Mouse (Mus musculus) hindbrain, postnatal 0 days (tissue): ENCODE measurements around the gene Manbal. TPM values are rescaled to one million over a fixed set of nuclear protein-coding genes. Genes with fewer than 3 reads are reported as not detected.

Experiments used
- ATAC-seq: fragments of 200-750 bp; cut with Nextera tagmentation; 2 replicates; pipeline ENCODE4 v1.8.0; 2017; ENCODE audit warnings: mild to moderate bottlenecking, moderate TSS enrichment, moderate library complexity
- DNase-seq: peaks from one replicate; pipeline ENCODE4 v3.0.0-alpha.2; 2015; ENCODE audit warnings: low spot score
- H3K27ac ChIP-seq: fragments of 300-500 bp; sonication (generic); 2 replicates; pipeline ENCODE4 v1.5.1; 2014; ENCODE audit warnings: mild to moderate bottlenecking
- H3K27me3 ChIP-seq: fragments of 300-500 bp; sonication (generic); 2 replicates; pipeline ENCODE4 v1.6.1; 2014; ENCODE audit warnings: low read length, mixed read lengths; ENCODE audit not compliant: insufficient read depth
- H3K36me3 ChIP-seq: fragments of 300-500 bp; sonication (generic); 2 replicates; pipeline ENCODE4 v1.6.1; 2014; ENCODE audit warnings: low read length, mixed read lengths; ENCODE audit not compliant: insufficient read depth
- H3K4me1 ChIP-seq: fragments of 300-500 bp; sonication (generic); 2 replicates; pipeline ENCODE4 v1.6.1; 2014; ENCODE audit warnings: antibody characterized with exemption, low read length, mixed read lengths; ENCODE audit not compliant: insufficient read depth
- H3K4me2 ChIP-seq: fragments of 300-500 bp; sonication (generic); 2 replicates; pipeline ENCODE4 v1.6.1; 2014; ENCODE audit warnings: low read depth, mild to moderate bottlenecking, low read length, moderate library complexity, mixed read lengths
- H3K4me3 ChIP-seq: fragments of 300-500 bp; sonication (generic); 2 replicates; pipeline ENCODE4 v1.5.1; 2014; ENCODE audit warnings: low read length
- H3K9ac ChIP-seq: fragments of 300-500 bp; sonication (generic); replicated peaks from 2 replicates; pipeline ENCODE4 v1.6.1; 2014; ENCODE audit warnings: mild to moderate bottlenecking, low read length, moderate library complexity, mixed read lengths
- H3K9me3 ChIP-seq: fragments of 300-500 bp; sonication (generic); 2 replicates; pipeline ENCODE4 v1.6.1; 2016; ENCODE audit warnings: low read length, mixed read lengths
- CTCF ChIP-seq: IDR thresholded peaks from 2 replicates; pipeline ENCODE4 v1.5.1; 2016; ENCODE audit warnings: antibody characterized with exemption, control low read depth, low read depth
- WGBS: fragments of 180-500 bp; shearing (Covaris S2); extraction: QIAGEN DNeasy Blood & Tissue Kit; methylation state at CpG from one replicate; pipeline ENCODE4 v1.1.7; 2014; 5-methylcytosine and 5-hydroxymethylcytosine counted together
- polyA plus RNA-seq: library from polyadenylated mRNA; unstranded; fragments of >200 nt; fragmentation: Nextera tagmentation; extraction: Ambion mirVana; gene quantifications from 2 replicates; pipeline ENCODE4 v1.2.1, GENCODE M21; 2015
- total RNA-seq: library from RNA; depleted of rRNA; stranded (reverse); fragments of >200 nt; gene quantifications from 2 replicates; pipeline ENCODE4 v1.2.3, GENCODE M21; 2014

Gene Manbal
- total and polyA plus RNA-seq, 2 experiments from 2014 or later = 74.4 to 135 TPM

GRCm38 (mm10) chr2:157423706-157424125, 56.3 kb downstream of the Manbal start:
- peak overlapping the region; percentile 89 for H3K4me3 ChIP-seq
- no peaks in the 10 kb centered on the region for H3K27me3 ChIP-seq
- H3K36me3 ChIP-seq = no peaks in the 10 kb centered on the region; the same call in 1 of the 2 replicates
- H3K9me3 ChIP-seq = no peaks in the 10 kb centered on the region
- peak overlapping the region; percentile 99 for H3K9ac ChIP-seq
- ATAC-seq = peak; percentile 16
- peaks cover 37% of the 10 kb centered on the region for H3K4me1 ChIP-seq
- TF ChIP-seq CTCF = no peak
- H3K27ac ChIP-seq = peak overlapping the region; percentile 95
- WGBS = 8% methylated on average over 12 of the region's 21 CpGs
- peak overlapping the region; percentile 95 for H3K4me2 ChIP-seq
- DNase-seq = peak; percentile 27

GRCm38 (mm10) chr2:157424126-157424903, 56.9 kb downstream of the Manbal start:
- Histone ChIP-seq H3K4me2 (peak overlapping the region; percentile 95), H3K9me3 (no peaks in the 10 kb centered on the region), H3K9ac (peak overlapping the region; percentile 99), H3K27ac (peak overlapping the region; percentile 95), H3K27me3 (no peaks in the 10 kb centered on the region), H3K4me3 (peak overlapping the region; percentile 89), H3K4me1 (peaks cover 36% of the 10 kb centered on the region), H3K36me3 (no peaks in the 10 kb centered on the region; the same call in 1 of the 2 replicates)
- TF ChIP-seq CTCF = no peak
- ATAC-seq = peak; percentile 39
- peak; percentile 49 for DNase-seq
- under 1% methylated on average over 63 of the region's 98 CpGs for WGBS

- Histone ChIP-seq H3K9ac (peak overlapping the region; percentile 99), H3K9me3 (no peaks in the 10 kb centered on the region), H3K4me3 (peak overlapping the region; percentile 89), H3K4me2 (peak overlapping the region; percentile 95), H3K4me1 (peaks cover 38% of the 10 kb centered on the region), H3K36me3 (no peaks in the 10 kb centered on the region; the same call in 1 of the 2 replicates), H3K27ac (peak overlapping the region; percentile 95), H3K27me3 (no peaks in the 10 kb centered on the region)
- DNase-seq = no peak
- 0 out of 2 replicates have a peak, but pooled peaks have one; percentile 1 for ATAC-seq
- 63% methylated on average over 16 of the region's 16 CpGs for WGBS
- TF ChIP-seq CTCF = no peak
These were observed 57.7 kb downstream of the Manbal start for GRCm38 (mm10) chr2:157424904-157425642.

GRCm38 (mm10) chr2:157425643-157425988, 58.2 kb downstream of the Manbal start:
- no peak for DNase-seq
- 76% methylated on average over 6 of the region's 6 CpGs for WGBS
- Histone ChIP-seq H3K4me2 (peak overlapping the region; percentile 95), H3K4me3 (no peak overlapping the region), H3K9me3 (no peaks in the 10 kb centered on the region), H3K36me3 (no peaks in the 10 kb centered on the region; the same call in 1 of the 2 replicates), H3K9ac (no peak overlapping the region), H3K27ac (peak overlapping the region; percentile 51; the same call in 1 of the 2 replicates), H3K27me3 (no peaks in the 10 kb centered on the region), H3K4me1 (peaks cover 38% of the 10 kb centered on the region)
- TF ChIP-seq CTCF = no peak
- ATAC-seq = no peak

GRCm38 (mm10) chr2:157426171-157426570, 58.8 kb downstream of the Manbal start:
- peak; percentile 27 for DNase-seq
- Histone ChIP-seq H3K27me3 (no peaks in the 10 kb centered on the region), H3K9me3 (no peaks in the 10 kb centered on the region), H3K27ac (peak overlapping the region; percentile 51; the same call in 1 of the 2 replicates), H3K4me1 (peaks cover 38% of the 10 kb centered on the region), H3K4me2 (0 out of 2 replicates have a peak overlapping the region, but pooled peaks have one; percentile 23), H3K9ac (no peak overlapping the region), H3K4me3 (no peak overlapping the region), H3K36me3 (no peaks in the 10 kb centered on the region; the same call in 1 of the 2 replicates)
- ATAC-seq = no peak
- TF ChIP-seq CTCF = no peak
- WGBS = 66% methylated on average over 6 of the region's 6 CpGs

DNA sequence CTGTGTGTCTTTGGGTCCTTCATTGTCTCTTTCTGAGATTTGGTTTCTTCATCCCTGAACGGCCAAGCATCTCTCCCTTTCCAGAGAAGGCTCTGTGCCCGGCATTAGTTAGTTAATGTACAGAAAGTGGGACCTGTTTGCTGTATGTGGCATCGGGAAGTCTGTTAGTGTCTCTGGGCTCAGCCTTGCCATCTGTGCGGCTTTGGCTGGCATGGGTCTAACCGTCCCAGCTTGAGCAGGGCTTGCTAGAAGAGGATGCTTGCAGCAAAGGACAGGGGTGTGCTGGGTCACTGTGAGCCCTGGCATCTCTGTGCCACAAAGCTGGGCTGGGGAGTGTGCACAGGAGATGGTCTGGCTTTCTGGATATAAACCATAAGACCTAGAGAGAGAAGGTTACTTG, 59.8 kb downstream of the Manbal start:
- no peaks in the 10 kb centered on the region; the same call in 1 of the 2 replicates for H3K36me3 ChIP-seq
- DNase-seq (no peak), ATAC-seq (no peak)
- peaks cover 45% of the 10 kb centered on the region for H3K4me1 ChIP-seq
- 0 out of 2 replicates have a peak overlapping the region, but pooled peaks have one; percentile 13 for H3K9ac ChIP-seq
- no peaks in the 10 kb centered on the region for H3K27me3 ChIP-seq
- H3K9me3 ChIP-seq = no peaks in the 10 kb centered on the region
- WGBS = 58% methylated on average over 5 of the region's 5 CpGs
- H3K27ac ChIP-seq = peak overlapping the region; percentile 51
- no peak overlapping the region for H3K4me3 ChIP-seq
- TF ChIP-seq CTCF = no peak
- 0 out of 2 replicates have a peak overlapping the region, but pooled peaks have one; percentile 23 for H3K4me2 ChIP-seq
